Mouse (Mus musculus) macrophage (primary cell): ENCODE data around the gene Eva1c. TPM values are rescaled to one million over a fixed set of nuclear protein-coding genes. Genes with fewer than 3 reads are reported as not detected.

Source experiments
- H3K27ac ChIP-seq: fragments of 350-480 bp; formaldehyde crosslinking; 2 replicates; pipeline ENCODE4 v1.9.0; 2021
- H3K36me3 ChIP-seq: fragments of 350-480 bp; formaldehyde crosslinking; 2 replicates; pipeline ENCODE4 v1.9.0; 2021; ENCODE audit errors: inconsistent target
- H3K4me3 ChIP-seq: fragments of 350-480 bp; formaldehyde crosslinking; 2 replicates; pipeline ENCODE4 v1.9.0; 2021; ENCODE audit errors: inconsistent target
- H3K79me2 ChIP-seq: fragments of 350-480 bp; formaldehyde crosslinking; 2 replicates; pipeline ENCODE4 v1.9.0; 2021; ENCODE audit errors: inconsistent target
- WGBS: methylation state at CpG from one replicate; pipeline ENCODE4 v1.1.7; 2026; ENCODE audit warnings: inconsistent platforms; ENCODE audit not compliant: missing documents; 5-methylcytosine and 5-hydroxymethylcytosine counted together
- polyA plus RNA-seq: library from polyadenylated mRNA; stranded (reverse); fragments of 250-400 nt; gene quantifications from 3 replicates; pipeline ENCODE4 v1.2.4, GENCODE M21; 2018; ENCODE audit warnings: inconsistent platforms

Gene Eva1c
- polyA plus RNA-seq, 1 experiment from 2014 or later, result not detected

DNA sequence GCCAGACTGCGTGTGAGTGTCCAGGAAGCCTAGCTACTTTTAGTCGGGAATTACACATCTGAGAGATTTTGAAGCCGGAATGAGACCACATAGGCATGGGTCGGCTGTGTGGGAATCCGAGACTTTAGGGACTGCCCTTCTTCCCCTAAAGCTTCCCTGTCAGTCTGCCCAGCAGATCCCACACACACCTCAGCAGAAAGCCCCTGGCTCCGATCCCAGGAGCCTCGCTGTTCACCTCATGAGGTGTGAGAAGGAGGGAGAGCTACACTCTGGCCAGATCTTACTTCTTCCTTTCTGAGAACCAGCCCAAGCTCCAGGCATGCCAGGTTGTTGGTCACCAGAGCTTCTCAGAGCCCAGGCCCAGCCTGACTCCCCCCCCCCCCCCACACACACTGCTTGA, 38.2 kb downstream of the Eva1c start:
- H3K79me2 ChIP-seq, result no peaks in the 10 kb centered on the region
- no peak overlapping the region for H3K27ac ChIP-seq
- no peaks in the 10 kb centered on the region for H3K36me3 ChIP-seq
- H3K4me3 ChIP-seq, result no peak overlapping the region
- 68% methylated on average over 7 of the region's 7 CpGs for WGBS

DNA sequence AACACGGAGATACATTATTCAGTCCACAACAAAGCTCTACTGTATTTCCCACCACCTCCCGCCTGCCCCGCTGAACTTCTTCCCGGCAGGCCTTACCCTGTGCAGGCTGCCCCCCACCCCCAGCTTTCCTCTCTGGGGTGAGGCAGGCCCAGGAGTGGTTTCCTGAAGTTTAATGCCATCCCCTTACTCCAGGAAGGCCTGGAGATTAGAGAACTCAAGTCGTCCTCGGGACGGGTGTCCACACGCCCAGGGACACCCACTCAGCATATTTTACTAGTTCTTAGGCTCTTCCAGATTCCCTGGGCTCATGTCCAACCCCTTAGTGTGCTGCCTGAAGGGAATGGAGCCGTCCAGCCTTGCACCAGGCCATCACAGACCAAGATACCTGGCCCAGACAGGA, 39.1 kb downstream of the Eva1c start:
- Histone ChIP-seq H3K27ac (no peak overlapping the region), H3K4me3 (no peak overlapping the region), H3K79me2 (no peaks in the 10 kb centered on the region), H3K36me3 (no peaks in the 10 kb centered on the region)
- 57% methylated on average over 9 of the region's 9 CpGs for WGBS

DNA sequence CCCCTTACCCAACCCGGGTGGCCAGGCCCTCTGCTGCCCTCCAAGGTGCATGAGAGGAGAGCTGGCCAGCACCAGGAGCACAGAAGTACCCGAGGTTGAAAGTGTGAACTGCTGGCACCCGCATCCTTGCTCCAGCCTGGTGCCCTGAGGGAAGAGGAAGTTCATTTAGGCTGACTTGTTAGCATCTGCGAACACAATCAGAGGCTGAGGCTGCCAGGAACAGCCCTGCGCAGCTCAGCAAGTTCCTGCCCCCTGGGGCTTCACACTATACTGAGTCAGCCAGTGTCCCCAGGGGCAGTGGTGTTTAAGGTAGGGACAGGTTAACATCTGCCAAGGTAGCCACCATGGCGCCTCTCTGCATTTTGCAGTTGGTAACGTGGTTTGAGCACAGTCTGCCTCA, 41.6 kb downstream of the Eva1c start:
- Histone ChIP-seq H3K4me3 (no peak overlapping the region), H3K79me2 (no peaks in the 10 kb centered on the region), H3K36me3 (no peaks in the 10 kb centered on the region), H3K27ac (no peak overlapping the region)
- 20% methylated on average over 7 of the region's 7 CpGs for WGBS

DNA sequence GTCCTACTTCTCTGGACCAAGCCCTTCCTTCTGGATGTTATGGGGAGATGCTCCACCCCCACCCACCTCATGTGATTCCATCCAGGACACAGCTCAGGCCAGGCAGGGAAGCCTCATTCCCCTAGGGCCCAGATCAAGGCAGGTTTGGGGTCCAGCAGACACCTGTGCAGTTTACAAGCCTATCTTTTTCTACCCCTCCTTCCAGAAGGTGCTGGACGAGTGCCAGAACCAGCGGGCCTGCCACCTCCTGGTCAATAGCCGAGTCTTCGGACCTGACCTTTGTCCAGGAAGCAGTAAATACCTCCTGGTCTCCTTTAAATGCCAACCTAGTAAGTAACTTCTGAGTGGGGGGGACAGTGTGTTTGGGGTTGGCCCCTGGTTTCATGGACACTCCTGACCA, 42.8 kb downstream of the Eva1c start:
- Histone ChIP-seq H3K27ac (no peak overlapping the region), H3K4me3 (no peak overlapping the region), H3K79me2 (no peaks in the 10 kb centered on the region), H3K36me3 (no peaks in the 10 kb centered on the region)
- 77% methylated on average over 4 of the region's 4 CpGs for WGBS

DNA sequence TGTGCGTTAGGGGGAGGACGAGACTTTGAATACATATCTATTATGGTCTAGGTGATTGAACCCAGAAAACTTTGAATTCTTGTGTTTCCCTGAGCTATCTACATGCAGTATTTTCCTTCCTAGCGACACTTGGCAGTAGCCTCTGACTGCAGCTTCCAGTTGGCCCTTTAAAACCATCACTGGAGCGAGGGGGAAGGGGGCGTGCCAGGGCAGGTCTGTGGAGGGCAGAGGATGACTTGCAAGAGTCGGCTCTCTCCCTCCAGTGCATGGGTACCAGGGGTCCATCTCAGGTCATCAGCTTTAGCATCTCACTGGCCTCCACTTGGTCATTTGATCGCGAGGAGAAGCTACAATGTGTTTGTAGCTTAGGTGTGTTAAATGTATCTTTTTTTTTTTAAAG, 46.4 kb downstream of the Eva1c start:
- Histone ChIP-seq H3K36me3 (no peaks in the 10 kb centered on the region), H3K4me3 (no peak overlapping the region), H3K79me2 (no peaks in the 10 kb centered on the region), H3K27ac (no peak overlapping the region)
- WGBS, result 56% methylated on average over 8 of the region's 8 CpGs

DNA sequence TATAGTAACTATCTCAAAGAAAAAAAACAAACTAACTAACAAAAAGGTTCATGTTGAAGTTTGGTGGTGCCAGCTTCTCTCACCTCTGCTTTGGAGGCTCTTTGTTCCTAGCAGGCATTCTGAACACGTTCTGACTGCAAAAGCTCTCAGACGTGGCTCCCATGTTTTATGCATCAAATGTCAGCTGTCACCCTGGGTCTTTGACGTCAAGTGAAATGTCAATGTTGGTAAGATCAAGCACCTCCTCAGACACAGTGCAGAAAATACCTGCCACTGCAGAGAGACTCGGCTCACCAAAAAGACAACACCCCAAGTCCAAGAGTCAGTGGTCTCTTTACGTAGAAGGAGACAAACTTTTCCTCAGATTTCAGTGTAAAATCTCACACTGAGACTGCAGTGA, 48.0 kb downstream of the Eva1c start:
- 86% methylated on average over 5 of the region's 5 CpGs for WGBS
- Histone ChIP-seq H3K4me3 (no peak overlapping the region), H3K79me2 (no peaks in the 10 kb centered on the region), H3K27ac (no peak overlapping the region), H3K36me3 (no peaks in the 10 kb centered on the region)

DNA sequence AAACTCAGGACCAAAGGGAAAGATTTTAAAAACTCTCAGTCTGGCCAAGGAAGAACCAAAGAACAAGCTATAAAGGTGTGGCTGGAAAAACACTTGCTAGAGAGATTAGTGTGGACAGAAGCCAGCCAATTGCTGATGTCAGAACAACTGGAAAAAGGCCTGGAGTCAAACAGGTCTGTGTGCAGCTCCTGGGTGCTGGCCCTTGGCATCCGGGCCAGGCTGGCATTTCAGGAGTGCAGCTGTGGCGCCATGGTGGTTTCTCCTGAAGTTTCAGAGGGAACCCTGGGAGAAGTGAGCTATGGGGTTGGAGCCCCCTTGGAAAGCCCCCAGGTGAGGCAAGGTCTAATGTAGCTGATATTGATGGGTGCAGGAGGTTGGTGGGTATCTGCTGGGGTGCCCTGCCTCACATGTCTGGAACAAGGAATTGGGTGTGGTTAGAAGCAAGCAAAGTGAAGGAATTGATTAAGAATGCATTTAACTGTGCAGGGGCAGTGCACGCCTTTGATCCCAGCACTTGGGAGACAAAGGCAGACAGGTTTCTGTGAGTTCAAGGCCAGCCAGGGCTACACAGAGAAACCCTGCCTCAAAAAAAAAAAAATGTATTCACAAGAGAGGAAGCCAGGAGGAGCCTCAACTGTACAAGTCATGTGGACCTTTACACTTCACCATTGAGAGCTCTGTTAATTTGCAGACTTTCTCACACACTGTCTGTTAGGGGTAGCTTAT, 51.8 kb downstream of the Eva1c start:
- Histone ChIP-seq H3K79me2 (no peaks in the 10 kb centered on the region), H3K27ac (no peak overlapping the region), H3K4me3 (no peak overlapping the region), H3K36me3 (no peaks in the 10 kb centered on the region)
- 95% methylated on average over 3 of the region's 3 CpGs for WGBS

DNA sequence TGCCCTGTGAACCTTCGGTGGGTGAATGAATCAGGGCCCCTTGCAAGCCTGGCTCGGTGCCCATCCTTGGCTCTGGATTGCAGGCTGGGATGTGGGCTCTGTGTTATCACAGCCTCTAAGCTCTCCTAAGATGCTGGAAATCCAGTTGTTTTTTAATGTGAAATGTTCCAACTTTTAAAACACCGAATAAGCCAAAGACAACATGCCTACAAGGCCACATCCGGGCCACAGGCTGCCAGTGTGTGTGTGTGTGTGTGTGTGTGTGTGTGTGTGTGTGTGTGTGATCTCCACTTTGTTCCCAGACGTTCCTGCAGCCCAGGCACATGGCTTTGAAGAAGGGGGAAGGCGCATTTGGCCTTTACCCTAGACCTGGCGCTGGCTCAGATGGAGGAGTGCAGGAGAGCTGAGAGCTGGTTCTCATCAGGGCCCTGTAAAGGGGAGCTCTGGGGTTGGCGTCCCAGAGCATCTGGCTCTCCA, 56.0 kb downstream of the Eva1c start:
- Histone ChIP-seq H3K4me3 (no peak overlapping the region), H3K79me2 (no peaks in the 10 kb centered on the region), H3K36me3 (no peaks in the 10 kb centered on the region), H3K27ac (no peak overlapping the region)
- 76% methylated on average over 8 of the region's 8 CpGs for whole genome bisulfite sequencing

DNA sequence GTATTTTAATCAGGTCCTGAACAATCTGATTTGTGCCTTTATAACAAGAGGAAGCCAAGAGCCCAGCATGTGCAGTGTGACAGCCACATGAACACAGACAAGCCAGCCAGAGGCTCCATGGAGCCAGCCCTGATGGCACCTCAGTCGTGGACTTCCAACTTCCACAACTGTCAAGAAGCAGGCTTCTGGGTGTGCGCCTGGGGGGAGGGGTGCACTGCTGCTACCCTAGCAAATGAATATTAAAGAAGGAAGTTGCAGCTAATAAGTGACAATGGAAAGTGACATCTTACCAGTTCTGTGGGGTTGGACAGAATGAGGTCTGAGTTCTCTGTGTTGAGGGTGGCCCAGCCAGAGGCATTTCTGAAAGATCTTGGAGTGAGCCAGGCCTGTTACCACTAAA, 58.8 kb downstream of the Eva1c start:
- Histone ChIP-seq H3K27ac (no peak overlapping the region), H3K4me3 (no peak overlapping the region), H3K79me2 (no peaks in the 10 kb centered on the region), H3K36me3 (no peaks in the 10 kb centered on the region)
- 10% methylated on average over 2 of the region's 2 CpGs for WGBS

DNA sequence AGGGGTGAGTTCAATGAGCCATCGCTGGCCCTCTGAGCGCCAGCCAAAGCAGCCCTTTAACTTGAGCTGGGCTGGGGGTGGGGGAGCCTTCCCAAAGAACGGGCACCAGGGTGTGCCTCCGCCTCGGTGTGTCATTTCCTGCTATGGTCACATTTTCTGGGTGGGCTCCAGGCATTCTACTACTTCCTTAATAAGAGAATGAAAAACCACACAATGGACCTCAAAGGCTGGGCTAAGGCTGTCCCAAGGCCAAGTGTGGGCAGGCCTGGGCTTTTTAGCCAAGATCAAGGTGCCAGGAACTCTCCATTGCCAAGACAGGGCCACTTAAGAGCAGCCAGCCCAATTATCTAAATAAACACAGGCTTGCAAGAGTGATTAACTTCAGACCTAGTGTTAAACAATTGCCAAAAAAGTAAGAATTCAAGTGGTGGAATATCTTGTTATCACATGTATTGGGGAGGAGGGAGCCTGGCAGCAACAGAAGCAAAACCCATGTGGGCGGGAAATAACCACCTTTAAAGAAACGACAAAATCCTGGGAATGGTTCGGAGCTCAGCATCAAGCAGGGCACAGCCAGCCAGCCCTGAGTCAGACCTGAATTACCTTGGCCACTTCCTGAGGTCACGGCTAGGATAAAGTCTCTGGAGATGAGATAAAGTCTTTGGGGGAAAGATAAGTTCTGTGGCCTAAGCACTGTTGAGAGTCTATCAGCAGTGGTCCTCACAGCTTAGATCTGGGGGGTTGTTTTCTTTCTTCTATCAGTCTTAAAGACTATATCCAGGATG, 59.5 kb downstream of the Eva1c start:
- no peak overlapping the region for H3K4me3 ChIP-seq
- H3K36me3 ChIP-seq, result no peaks in the 10 kb centered on the region
- no peak overlapping the region for H3K27ac ChIP-seq
- H3K79me2 ChIP-seq, result no peaks in the 10 kb centered on the region
- 23% methylated on average over 9 of the region's 9 CpGs for WGBS

DNA sequence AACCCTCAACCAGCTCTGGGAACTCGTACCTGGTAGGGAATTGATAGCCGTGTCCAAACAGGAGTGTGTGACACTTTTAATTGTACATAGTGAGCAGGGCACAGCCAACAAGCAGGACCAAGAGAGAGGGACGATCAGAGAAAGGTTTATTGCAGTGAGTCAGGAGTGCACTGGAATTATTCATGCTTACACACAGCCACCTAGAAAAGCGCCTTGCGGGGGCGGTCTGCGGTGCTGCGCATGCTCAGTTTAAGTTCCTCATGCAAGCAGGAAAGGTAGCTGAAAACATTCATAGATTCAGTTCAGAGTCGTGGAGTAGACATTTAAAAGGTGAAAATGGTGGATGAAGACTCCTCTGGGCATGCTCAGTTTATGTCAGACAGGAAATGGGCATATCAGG, 64.2 kb downstream of the Eva1c start:
- WGBS, result 81% methylated on average over 9 of the region's 9 CpGs
- H3K36me3 ChIP-seq, result no peaks in the 10 kb centered on the region
- no peaks in the 10 kb centered on the region for H3K79me2 ChIP-seq
- H3K4me3 ChIP-seq, result no peak overlapping the region
- no peak overlapping the region for H3K27ac ChIP-seq

DNA sequence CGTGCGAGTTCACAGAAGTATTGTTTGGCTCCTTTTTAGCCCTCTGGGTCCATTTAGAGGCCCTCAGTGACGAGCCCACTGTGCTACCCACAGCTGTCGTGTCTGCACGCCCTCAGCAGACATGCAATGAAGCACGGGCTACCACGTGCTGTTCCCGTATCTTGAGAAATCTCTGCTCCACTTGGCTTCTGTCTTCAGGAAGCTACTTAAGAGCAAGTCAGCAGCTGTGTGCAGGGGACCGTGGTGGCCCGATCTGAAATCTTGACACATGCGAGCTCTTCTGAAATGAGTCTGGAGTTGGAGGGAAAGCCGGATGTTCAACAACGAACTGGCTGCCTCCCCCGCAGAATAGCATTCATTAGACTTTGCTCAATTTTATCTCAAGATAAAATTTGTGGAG, 65.1 kb downstream of the Eva1c start:
- H3K36me3 ChIP-seq, result no peaks in the 10 kb centered on the region
- H3K4me3 ChIP-seq, result no peak overlapping the region
- no peaks in the 10 kb centered on the region for H3K79me2 ChIP-seq
- H3K27ac ChIP-seq, result no peak overlapping the region
- WGBS, result 63% methylated on average over 14 of the region's 14 CpGs

DNA sequence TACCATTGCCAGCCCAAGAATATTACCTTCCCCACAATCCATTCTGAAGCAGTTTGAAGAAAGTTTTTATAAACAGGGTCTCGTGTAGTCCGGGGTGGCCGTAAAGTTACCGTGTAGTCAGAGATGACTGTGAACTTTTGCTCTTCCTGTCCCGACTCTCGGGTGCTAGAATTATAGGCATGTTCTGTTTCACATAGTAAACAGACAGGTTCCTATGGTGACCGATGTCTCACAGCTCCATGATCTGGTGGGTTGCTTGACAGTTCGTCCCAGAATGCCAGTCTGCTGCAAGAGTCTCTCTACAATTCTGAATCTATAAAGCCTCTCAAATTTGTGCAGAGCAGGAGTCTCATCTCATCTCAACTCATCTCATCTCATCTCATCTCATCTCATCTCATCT, 65.6 kb downstream of the Eva1c start:
- no peaks in the 10 kb centered on the region for H3K79me2 ChIP-seq
- no peak overlapping the region for H3K4me3 ChIP-seq
- no peak overlapping the region for H3K27ac ChIP-seq
- WGBS, result 9% methylated on average over 8 of the region's 8 CpGs
- H3K36me3 ChIP-seq, result no peaks in the 10 kb centered on the region

DNA sequence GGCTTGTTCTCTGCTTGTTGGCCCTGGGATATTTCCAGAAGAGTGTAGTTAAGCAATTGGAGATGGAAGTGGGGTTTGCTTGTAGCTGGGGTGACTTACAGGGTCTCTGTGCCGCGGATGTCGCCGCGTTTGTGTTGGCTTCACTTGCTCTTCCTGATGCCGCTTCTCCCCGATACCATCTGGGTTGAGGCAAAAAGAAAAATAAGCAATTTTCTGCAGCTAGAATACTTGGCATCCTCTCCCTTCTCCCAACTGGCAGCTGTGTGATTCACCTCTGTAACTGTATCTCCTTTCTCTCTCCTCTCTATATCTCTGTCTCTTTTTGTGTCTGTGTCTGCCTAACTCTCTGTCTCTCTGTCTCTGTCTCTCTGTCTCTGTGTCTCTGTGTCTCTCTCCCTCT, 66.5 kb downstream of the Eva1c start:
- H3K36me3 ChIP-seq, result no peaks in the 10 kb centered on the region
- H3K4me3 ChIP-seq, result no peak overlapping the region
- H3K27ac ChIP-seq, result no peak overlapping the region
- H3K79me2 ChIP-seq, result no peaks in the 10 kb centered on the region
- WGBS, result 83% methylated on average over 7 of the region's 7 CpGs

DNA sequence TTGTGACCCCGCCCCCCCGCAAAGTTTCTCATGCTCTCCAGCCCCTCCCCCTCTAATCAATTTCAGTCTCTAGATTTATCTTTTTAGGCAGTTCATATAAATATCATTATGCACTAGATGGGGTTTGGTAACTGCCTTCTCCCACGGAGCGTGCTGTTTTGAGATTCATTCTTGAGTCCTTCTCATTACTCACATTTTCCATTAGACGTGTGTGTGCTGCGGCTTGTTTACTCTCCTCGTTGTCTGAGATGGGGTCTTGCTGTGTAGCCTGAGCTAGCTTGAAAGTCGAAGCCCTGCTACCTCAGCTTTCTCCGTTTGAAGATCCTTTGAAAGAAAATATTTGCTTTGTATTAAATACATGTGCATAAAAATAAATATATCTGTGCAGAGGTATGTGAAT, 67.3 kb downstream of the Eva1c start:
- H3K27ac ChIP-seq, result no peak overlapping the region
- 74% methylated on average over 9 of the region's 9 CpGs for WGBS
- H3K79me2 ChIP-seq, result no peaks in the 10 kb centered on the region
- no peak overlapping the region for H3K4me3 ChIP-seq
- H3K36me3 ChIP-seq, result no peaks in the 10 kb centered on the region
